Mouse (Mus musculus) stomach, postnatal 0 days (tissue): ENCODE measurements around the gene Wasl.
A peak's percentile ranks its signal among the peaks of the same experiment; 100 is the strongest.

Experiments
- CTCF ChIP-seq: IDR thresholded peaks from 2 replicates; pipeline ENCODE4 v1.5.1; 2016; ENCODE audit warnings: antibody characterized with exemption, low read depth, mild to moderate bottlenecking, moderate library complexity
- EP300 ChIP-seq: optimal IDR thresholded peaks from 2 replicates; pipeline ENCODE3; 2016; ENCODE audit warnings: antibody characterized with exemption

DNA sequence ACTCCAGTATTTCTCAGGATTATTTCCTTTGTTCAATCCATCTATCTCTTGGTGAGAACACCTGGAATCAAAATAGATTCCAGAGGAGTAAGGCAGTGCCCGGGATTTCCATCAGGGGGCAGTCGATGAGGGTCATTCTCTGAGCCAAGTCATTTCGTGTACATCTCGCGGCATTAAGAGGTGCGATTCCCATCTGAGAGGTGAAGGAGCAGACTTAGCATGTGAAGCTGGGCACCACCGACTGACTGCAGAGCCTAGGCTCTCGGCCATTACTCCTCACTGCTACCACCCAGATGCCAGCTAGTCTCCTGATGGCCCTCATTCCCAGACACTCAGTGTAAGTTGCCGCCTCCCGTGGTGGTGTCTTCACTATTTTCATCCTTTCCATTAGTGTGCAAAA lies 58.3 kb downstream of the Wasl start:
- peak; percentile 27; the same call in 1 of the 2 replicates for TF ChIP-seq CTCF
- TF ChIP-seq EP300, result no peak
